Mouse (Mus musculus) bone marrow macrophage, adult 2 months (primary cell): ENCODE data around the gene Ewsr1. TPM values are rescaled to one million over a fixed set of nuclear protein-coding genes. Genes with fewer than 3 reads are reported as not detected.

Experiments used
- H3K27ac ChIP-seq: 2 replicates; pipeline ENCODE4 v1.5.1; 2012; ENCODE audit warnings: low read depth, low read length; ENCODE audit not compliant: insufficient read depth
- H3K4me1 ChIP-seq: 2 replicates; pipeline ENCODE4 v1.6.1; 2012; ENCODE audit warnings: low read length; ENCODE audit not compliant: control insufficient read depth, insufficient read depth
- H3K4me3 ChIP-seq: 2 replicates; pipeline ENCODE4 v1.5.1; 2012; ENCODE audit warnings: mild to moderate bottlenecking, low read length, moderate library complexity; ENCODE audit not compliant: insufficient read depth
- CTCF ChIP-seq: IDR thresholded peaks from 2 replicates; pipeline ENCODE4 v1.5.1; 2012; ENCODE audit warnings: low read depth, mild to moderate bottlenecking, low read length, moderate library complexity
- POLR2A ChIP-seq: IDR thresholded peaks from 2 replicates; pipeline ENCODE4 v1.6.1; 2012; ENCODE audit warnings: mild to moderate bottlenecking, low read depth, low read length, borderline replicate concordance
- polyA plus RNA-seq: library from polyadenylated mRNA; stranded (reverse); fragments of >200 nt; gene quantifications from 2 replicates; pipeline ENCODE4 v1.2.4, GENCODE M21; 2012; ENCODE audit not compliant: missing spikeins, insufficient read depth, insufficient read length

Gene Ewsr1
- polyA plus RNA-seq, 1 experiment: 433 TPM

DNA sequence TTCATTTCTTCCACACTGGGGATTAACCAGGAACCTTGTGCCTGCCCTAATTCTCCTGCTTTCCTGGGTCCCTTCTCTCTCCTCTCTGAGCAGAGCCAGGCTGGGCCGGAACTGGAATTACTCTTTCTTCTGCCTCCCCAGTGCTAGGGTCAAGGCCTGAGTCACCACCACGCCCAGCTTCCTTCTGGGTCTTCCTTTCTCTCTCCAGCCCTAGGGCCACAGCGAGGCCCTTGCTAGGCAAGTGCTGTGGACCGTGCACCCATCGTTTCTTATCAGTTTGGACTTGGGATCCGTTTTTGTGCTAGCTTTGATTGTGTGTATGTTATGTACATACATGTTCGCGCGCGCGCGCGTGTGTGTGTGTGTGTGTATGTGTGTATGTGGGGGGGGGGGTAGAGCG, 44.9 kb downstream of the Ewsr1 start:
- no peak overlapping the region for H3K4me3 ChIP-seq
- peaks cover 4% of the 10 kb centered on the region; the same call in 1 of the 2 replicates for H3K4me1 ChIP-seq
- no peak overlapping the region for H3K27ac ChIP-seq
- no peak for TF ChIP-seq CTCF
- no peak for TF ChIP-seq POLR2A

DNA sequence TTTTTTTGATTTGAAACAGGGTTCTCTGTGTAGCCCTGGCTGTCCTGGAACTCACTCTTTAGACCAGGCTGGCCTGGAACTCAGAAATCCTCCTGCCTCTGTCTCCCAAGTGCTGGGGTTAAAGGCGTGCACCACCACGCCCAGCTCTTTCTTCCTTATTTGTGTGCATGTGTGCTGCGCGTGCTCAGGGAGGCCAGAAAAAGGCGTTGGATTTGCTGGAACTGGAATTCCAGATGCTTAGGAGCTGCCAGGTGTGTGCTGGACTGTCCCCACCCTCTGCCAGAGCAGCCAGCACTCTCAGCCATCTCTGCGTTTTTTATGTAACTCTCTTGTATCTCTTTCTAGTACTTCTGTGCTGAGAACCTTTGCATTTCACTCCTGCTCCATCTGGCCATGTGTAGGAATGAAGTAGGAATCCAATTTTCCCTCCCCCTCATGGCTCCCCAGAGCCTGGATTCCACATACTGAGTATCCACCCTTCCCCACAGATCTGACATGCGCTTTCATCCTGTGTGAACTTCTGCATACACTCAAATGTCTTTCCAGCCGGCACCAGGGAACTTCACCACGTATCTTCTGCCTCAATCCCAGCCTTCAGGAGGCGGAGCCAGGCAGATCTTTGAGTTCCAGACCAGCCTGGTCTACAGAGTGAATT, 46.7 kb downstream of the Ewsr1 start:
- H3K27ac ChIP-seq: no peak overlapping the region
- H3K4me3 ChIP-seq: no peak overlapping the region
- TF ChIP-seq POLR2A (no peak), CTCF (no peak)
- 0 out of 2 replicates have a peak, but pooled peaks cover 2% of the 10 kb centered on the region for H3K4me1 ChIP-seq

DNA sequence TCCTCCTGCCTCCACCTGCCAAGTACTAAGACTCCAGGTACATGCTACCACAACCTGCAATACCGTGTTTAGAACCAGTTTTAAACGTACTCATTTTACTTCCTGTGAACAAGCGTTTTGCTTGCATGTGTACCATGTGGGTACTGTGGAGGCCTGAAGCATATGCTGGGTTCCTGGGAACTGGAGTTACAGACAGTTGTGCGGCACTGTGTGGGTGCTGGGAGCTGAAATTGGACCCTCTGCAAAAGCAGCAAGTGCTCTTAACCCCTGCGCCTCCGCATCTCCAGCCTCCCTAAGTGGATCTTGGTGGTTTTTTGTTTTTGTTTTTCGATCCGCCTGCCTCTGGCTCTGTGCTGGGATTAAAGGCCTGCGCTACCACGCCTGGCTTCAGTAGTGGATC, 47.4 kb downstream of the Ewsr1 start:
- 0 out of 2 replicates have a peak, but pooled peaks cover 2% of the 10 kb centered on the region for H3K4me1 ChIP-seq
- H3K4me3 ChIP-seq: no peak overlapping the region
- H3K27ac ChIP-seq: no peak overlapping the region
- no peak for TF ChIP-seq CTCF
- TF ChIP-seq POLR2A: no peak

DNA sequence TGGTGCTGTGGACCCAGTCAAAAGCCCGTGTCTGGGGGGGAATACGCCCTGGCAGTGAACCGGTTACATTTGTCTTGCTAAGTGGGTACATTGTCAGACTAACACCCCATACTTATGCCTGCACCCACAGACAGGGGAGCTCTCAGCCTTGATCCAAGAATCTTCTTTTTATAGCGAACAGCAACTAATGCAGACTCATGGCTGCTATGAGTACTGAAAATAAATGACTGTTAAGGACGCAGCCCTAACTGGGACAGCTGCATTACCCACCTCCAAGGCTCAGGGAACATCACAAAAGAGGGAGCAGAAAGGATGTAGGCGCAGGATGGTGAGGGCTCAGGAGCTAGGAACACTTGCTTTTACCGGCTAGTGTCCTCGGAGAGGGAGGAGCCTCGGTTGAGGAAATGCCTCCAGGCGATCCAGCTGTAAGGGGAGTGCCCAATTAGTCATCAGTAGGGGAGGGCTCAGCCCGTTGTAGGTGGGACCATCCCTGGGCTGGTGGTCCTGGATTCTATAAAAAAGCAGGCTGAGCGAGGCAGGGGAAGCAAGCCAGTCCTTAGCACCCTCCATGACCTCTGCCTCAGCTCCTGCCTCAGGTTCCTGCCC, 52.6 kb downstream of the Ewsr1 start:
- Histone ChIP-seq H3K27ac (no peak overlapping the region), H3K4me3 (no peak overlapping the region), H3K4me1 (0 out of 2 replicates have a peak, but pooled peaks cover 2% of the 10 kb centered on the region)
- no peak for TF ChIP-seq POLR2A
- no peak for TF ChIP-seq CTCF

DNA sequence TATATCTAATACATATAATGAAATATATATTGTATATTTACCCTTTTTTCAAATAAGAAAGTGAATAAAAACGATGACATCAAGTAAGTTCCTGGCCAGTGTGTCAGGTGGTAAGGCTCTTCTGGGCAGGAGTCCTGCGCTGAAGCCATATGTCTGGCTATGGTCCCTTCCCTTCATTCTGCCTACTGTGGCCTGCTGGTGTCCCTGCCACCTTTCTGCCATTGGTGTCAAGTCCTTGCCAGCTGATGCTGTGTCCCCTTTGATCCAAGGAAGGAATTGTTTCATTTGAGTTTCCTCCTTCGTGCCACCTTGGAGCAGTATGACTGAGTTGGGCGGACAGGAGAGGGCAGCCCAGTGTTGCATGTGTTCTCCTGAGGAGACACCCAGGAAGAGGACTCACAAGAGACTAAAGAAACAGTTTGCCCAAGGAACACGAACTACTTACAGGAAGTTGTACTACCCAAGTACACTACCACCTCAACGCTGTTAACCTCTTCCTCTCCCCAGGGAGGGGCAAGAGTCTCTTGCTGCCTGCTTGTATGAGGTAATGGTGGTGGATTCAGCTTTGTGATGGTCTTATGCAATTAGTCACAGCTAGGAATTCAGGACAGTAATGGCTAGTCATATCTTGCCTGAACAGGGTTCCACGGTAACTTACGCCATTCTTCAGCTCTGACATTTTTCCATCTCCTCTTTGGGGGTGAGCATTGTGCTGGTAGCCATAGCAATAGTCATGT, 56.3 kb downstream of the Ewsr1 start:
- no peak overlapping the region for H3K4me3 ChIP-seq
- no peak for TF ChIP-seq CTCF
- TF ChIP-seq POLR2A: no peak
- no peak overlapping the region for H3K27ac ChIP-seq
- 0 out of 2 replicates have a peak, but pooled peaks cover 2% of the 10 kb centered on the region for H3K4me1 ChIP-seq

DNA sequence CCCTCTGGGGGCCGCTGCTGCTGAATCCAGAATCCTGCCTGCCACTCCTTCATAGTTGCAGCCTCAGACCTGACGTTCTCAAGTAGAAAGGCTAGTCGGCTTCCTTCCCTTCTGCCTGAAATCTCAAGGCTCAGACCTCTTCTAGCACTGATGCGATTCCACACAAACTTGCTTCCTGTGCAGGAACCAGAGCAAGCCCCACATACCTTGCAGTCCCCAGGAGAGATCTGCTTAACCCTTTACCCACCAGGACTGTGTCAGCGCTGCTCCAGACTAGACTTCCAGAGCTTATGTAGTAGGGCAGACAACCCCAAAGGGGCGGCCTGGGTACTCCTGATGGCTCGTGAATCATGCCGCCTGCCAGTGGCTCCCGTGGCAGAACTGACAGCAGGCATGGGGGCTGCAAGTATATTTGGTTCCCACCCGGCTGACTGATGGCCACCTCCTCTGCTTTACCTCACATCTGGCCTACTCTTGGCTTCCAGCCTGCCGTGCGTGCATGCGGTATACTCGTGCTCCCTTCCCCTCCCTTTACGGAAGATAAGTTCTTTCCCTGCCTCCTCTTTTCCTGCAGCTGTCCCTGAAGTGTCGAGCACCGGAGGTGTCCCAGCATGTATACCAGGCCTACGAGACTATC, 57.8 kb downstream of the Ewsr1 start:
- Histone ChIP-seq H3K4me1 (0 out of 2 replicates have a peak, but pooled peaks cover 2% of the 10 kb centered on the region), H3K27ac (no peak overlapping the region), H3K4me3 (no peak overlapping the region)
- TF ChIP-seq CTCF (no peak), POLR2A (no peak)

DNA sequence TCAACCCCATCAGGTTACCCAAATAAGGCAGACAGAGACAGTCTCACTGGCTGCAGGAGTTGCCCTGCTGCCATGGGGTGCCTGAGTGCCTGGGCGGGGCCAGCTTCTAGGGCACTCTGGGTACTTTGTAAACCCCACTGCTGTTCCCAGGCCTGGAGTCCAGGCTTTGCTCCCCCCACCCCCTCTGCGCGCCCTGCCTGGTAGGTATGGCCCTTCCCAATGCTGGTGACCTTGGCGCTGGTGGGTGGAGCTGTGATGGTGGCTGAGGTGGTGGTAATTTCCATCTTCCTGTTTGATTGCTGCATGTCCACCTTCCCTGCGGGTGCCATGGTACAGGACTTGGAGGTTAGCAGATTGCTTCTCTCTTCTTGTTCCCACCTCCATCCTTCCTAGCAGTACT, 58.5 kb downstream of the Ewsr1 start:
- Histone ChIP-seq H3K4me3 (no peak overlapping the region), H3K27ac (no peak overlapping the region)
- TF ChIP-seq POLR2A (no peak), CTCF (no peak)

DNA sequence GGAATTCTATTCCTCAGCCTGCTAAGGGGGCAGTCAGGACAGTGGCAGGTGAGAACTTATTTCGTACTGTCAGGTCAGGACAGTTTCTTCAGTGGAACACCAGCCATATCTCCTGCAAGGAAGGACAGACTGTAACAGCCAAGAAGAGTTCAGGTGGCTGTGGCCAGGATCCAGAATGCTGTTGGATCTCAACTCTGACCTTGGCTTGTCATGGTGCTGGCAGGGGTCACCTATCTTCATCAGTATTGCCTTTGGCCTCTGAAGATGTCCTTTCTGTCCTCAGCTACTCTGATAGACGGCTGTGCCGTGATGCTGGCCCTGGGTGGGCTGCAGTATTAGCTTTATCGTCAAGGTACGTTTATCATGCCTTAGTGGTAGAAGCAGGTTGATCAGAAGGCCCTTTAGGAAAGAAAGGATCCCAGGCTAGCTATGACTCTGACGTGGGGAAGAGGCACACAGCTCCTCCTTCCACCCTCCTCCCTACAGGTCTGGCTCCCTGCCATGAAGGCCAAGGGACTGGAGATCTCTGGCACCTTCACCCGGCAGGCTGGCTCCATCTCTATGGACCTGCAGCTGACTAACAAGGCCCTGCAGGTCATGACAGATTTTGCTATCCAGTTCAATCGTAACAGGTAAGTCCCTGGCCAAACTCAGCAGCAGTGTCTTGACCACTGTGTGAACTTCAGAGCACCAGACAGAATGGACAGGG, 61.8 kb downstream of the Ewsr1 start:
- TF ChIP-seq CTCF: no peak
- TF ChIP-seq POLR2A: no peak
- Histone ChIP-seq H3K4me3 (no peak overlapping the region), H3K4me1 (no peaks in the 10 kb centered on the region), H3K27ac (no peak overlapping the region)

More for the DNA sequence above, 58.5 kb downstream of the Ewsr1 start:
- no peaks in the 10 kb centered on the region for H3K4me1 ChIP-seq

DNA sequence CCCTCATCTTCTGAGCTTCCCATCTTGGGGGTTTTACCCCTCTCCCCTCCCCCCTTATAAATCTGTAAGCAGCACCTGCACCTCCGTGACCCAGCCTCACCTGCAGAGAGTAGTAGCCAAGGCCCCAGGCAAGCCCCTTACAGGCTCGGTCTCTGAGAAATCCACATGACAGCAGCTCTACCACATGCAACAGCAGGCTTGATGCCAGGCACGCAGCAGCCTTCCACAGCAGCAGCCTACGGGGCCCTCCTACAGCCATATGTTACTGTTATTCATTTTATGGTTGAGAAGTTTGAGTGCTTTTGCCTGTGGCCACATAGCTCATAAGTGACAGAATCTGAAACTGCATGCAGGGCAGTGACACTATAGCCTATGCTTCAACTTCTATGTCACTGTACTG, 63.6 kb downstream of the Ewsr1 start:
- no peak overlapping the region for H3K27ac ChIP-seq

More for the DNA sequence above, 63.6 kb downstream of the Ewsr1 start:
- TF ChIP-seq POLR2A (no peak), CTCF (no peak)
- Histone ChIP-seq H3K4me3 (no peak overlapping the region), H3K4me1 (no peaks in the 10 kb centered on the region)
